Mouse (Mus musculus): ENCODE data around the gene Inpp5a. TPM values are rescaled to one million over a fixed set of nuclear protein-coding genes. Genes with fewer than 3 reads are reported as not detected.

Inpp5a gene
- 10 to 100 TPM; 85.2 to 98.8 (median 89.6) TPM for total RNA-seq (2022)

GRCm38 (mm10) chr7:139388670-139389212 is at the start of gene Inpp5a:
TSS of gene Inpp5a (plus strand) at chr7:139389109.
- peak; percentile 99 for DNase-seq

GRCm38 (mm10) chr7:139339184-139339583 is 49.7 kb upstream of the Inpp5a start:
- DNase-seq, result no peak

- no peak for DNase-seq
Observed at GRCm38 (mm10) chr7:139341020-139341660, 47.8 kb upstream of the Inpp5a start.

GRCm38 (mm10) chr7:139342809-139343208 is 46.1 kb upstream of the Inpp5a start:
- no peak for DNase-seq

- no peak for DNase-seq
Observed at GRCm38 (mm10) chr7:139347051-139347450, 41.9 kb upstream of the Inpp5a start.

GRCm38 (mm10) chr7:139350606-139351005 is 38.3 kb upstream of the Inpp5a start:
- no peak for DNase-seq

- peak; percentile 51 for DNase-seq
Observed at GRCm38 (mm10) chr7:139354370-139355139, 34.4 kb upstream of the Inpp5a start.

- no peak for DNase-seq
Observed at GRCm38 (mm10) chr7:139357043-139357442, 31.9 kb upstream of the Inpp5a start.

GRCm38 (mm10) chr7:139359906-139360305 is 29.0 kb upstream of the Inpp5a start:
- no peak for DNase-seq

GRCm38 (mm10) chr7:139360890-139361559 is 27.9 kb upstream of the Inpp5a start:
- no peak for DNase-seq

- no peak for DNase-seq
Observed at GRCm38 (mm10) chr7:139361799-139362198, 27.1 kb upstream of the Inpp5a start.

GRCm38 (mm10) chr7:139362514-139362913 is 26.4 kb upstream of the Inpp5a start:
- DNase-seq, result no peak

GRCm38 (mm10) chr7:139363281-139364004 is 25.5 kb upstream of the Inpp5a start:
- DNase-seq, result no peak

- DNase-seq, result peak; percentile 87
Observed at GRCm38 (mm10) chr7:139364005-139364557, 24.8 kb upstream of the Inpp5a start.

GRCm38 (mm10) chr7:139364936-139365830 is 23.7 kb upstream of the Inpp5a start:
- DNase-seq, result no peak

GRCm38 (mm10) chr7:139366131-139366530 is 22.8 kb upstream of the Inpp5a start:
- DNase-seq, result no peak

GRCm38 (mm10) chr7:139366549-139366948 is 22.4 kb upstream of the Inpp5a start:
- no peak for DNase-seq

- no peak for DNase-seq
Observed at GRCm38 (mm10) chr7:139368218-139368617, 20.7 kb upstream of the Inpp5a start.

GRCm38 (mm10) chr7:139368722-139369380 is 20.1 kb upstream of the Inpp5a start:
- peak; percentile 81 for DNase-seq

GRCm38 (mm10) chr7:139369501-139370088 is 19.3 kb upstream of the Inpp5a start:
- no peak for DNase-seq
